ENCODE assay signal across 12 mouse cellular contexts in the genomic region with DNA sequence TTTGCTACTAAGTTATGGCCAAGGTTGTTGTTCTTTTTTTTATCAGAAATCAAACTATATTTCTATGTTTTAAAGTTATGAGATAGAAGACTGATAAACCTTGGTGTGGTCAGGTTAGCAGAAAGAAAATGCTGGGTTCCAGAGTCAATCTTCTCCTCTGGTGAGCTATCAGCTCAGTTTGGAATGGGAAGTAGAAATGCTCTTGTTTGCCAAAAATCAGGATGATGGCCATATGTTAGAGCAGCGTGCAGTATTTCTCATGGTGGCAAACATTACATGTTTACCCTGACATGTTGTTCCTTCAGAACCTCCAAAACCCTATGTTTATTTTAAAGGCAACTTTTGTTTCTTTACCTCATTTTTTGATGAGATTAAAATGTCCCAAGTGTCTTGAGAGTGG.
"Had no signal": no experiment of that assay in that cellular context is flagged by ENCODE, and none has a peak within 500 bp of the region (broad histone marks: within the 10 kb centered on the region; RNA-seq: fewer than 3 reads in every experiment).

No protein-coding gene starts in this region.

- DNase-seq: kidney, postnatal 10 days; kidney, postnatal 36 days; layer of hippocampus, postnatal 36 days; liver, embryonic 13.5 days; lung, adult 2 months; lung, postnatal 14 days; lung, postnatal 4 days; right cerebral cortex, adult 18-20 months; right cerebral cortex, postnatal 14 days; right cerebral cortex, postnatal 4 days; thymus, postnatal 36 days had no signal

- ATAC-seq: midbrain, embryonic 15.5 days had no signal
